Mouse (Mus musculus): ENCODE measurements at regions not wholly inside any gene's neighbourhood (a gene's known extent, or its start where the extent isn't known, plus 50 kb on each side); places are given as distances from the start of the nearest gene placed in this dataset.

DNA sequence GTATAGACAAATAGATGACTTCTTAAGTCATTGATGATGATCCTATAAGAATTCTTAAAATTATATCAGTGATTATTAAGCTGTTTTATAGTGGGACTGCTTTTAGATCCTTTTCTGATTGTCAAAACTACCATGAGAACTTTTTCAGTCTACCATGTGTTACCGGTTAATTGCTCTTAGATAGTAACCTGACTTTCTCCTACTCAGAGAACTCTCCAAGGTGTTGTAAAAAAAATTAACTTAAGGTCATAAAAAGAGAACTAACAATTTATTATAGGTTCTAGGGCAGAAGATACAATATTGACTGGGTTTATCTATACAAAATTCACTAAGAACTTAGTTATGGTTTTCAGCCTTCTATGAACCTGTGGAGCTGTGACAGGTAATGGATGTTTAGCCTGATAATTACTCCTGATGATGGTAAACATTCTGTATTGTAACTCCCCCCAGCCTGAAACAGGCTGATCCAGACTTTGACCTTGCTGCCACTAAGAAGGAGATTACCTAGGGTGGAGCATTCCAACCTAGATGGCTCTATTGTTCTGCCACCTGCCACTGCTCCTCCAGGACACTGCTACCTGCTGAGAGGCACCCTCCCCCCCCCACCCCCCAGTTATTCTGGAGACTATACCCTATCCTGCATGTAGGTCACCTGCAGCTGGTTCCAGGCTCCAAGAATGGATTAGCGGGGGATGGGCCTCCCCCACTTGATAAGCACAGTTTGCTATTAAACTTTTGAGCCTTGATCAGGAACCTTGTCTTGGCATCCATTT lies 298.4 kb upstream of the Cox7c start:
- 98% methylated on average over 2 of the region's 2 CpGs for WGBS
- H3K27ac ChIP-seq (ENCODE audit: low read depth, low read length) = no peak overlapping the region
- no peaks in the 10 kb centered on the region for H3K27me3 ChIP-seq (ENCODE audit: insufficient read depth, low read length)
- H3K4me1 ChIP-seq (ENCODE audit: insufficient read depth) = no peaks in the 10 kb centered on the region
- no peak for ATAC-seq
- H3K9ac ChIP-seq = no peak overlapping the region
- no peak for TF ChIP-seq CTCF (IDR thresholded peaks at IDR 0.05; ENCODE audit: low read depth)
- no peaks in the 10 kb centered on the region for H3K36me3 ChIP-seq (ENCODE audit: insufficient read depth)
- no peak for DNase-seq
- no peak overlapping the region for H3K4me3 ChIP-seq (ENCODE audit: low read depth, low read length)
- no peaks in the 10 kb centered on the region for H3K9me3 ChIP-seq (ENCODE audit: low read length)
- no peak overlapping the region for H3K4me2 ChIP-seq (ENCODE audit: low read depth)

DNA sequence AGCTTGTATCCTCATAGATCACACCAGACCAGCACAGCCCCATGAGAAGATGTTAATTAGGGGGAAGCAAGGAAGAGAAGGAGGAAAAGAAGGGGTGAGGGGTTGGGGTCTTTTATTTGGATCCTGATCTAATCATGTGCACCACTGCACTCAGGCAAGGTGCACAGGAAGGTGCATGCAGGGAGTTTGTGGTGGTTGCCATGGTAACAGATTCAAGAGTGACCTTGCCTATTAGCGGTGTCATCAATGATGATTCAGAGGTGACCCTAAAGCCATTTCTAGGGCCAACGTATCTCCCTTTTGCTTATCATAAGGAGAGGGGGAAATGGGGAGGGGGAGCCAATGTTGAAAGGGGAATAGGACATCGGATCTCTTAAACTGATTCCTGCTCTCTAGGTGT lies 289.8 kb upstream of the Cox7c start:
- no peak overlapping the region for H3K4me3 ChIP-seq (ENCODE audit: low read depth, low read length)
- H3K4me2 ChIP-seq (ENCODE audit: low read depth) = no peak overlapping the region
- DNase-seq = no peak
- no peaks in the 10 kb centered on the region for H3K36me3 ChIP-seq (ENCODE audit: insufficient read depth)
- no peak for ATAC-seq
- WGBS = 58% methylated on average over 3 of the region's 3 CpGs
- H3K27ac ChIP-seq (ENCODE audit: low read depth, low read length) = no peak overlapping the region
- no peaks in the 10 kb centered on the region for H3K27me3 ChIP-seq (ENCODE audit: insufficient read depth, low read length)
- H3K4me1 ChIP-seq (ENCODE audit: insufficient read depth) = no peaks in the 10 kb centered on the region
- H3K9ac ChIP-seq = no peak overlapping the region
- TF ChIP-seq CTCF (IDR thresholded peaks at IDR 0.05; ENCODE audit: low read depth) = no peak
- H3K9me3 ChIP-seq (ENCODE audit: low read length) = no peaks in the 10 kb centered on the region
